Mouse (Mus musculus): Measurements from ENCODE around the gene Tas2r143.

Tas2r143 gene

GRCm38 (mm10) chr6:42398998-42399397, 1.0 kb upstream of the Tas2r143 start:
- DNase-seq = no peak

GRCm38 (mm10) chr6:42405134-42405533, 5.1 kb downstream of the Tas2r143 start, which contains the start of gene Tas2r135:
Gene Tas2r135, plus strand, starts transcription at chr6:42405434.
- no peak for DNase-seq

- no peak for DNase-seq
Observed at GRCm38 (mm10) chr6:42419443-42419842, 19.4 kb downstream of the Tas2r143 start.

- DNase-seq = no peak
Observed at GRCm38 (mm10) chr6:42421439-42421838, 21.4 kb downstream of the Tas2r143 start.

- no peak for DNase-seq
Observed at GRCm38 (mm10) chr6:42424472-42424871, 24.4 kb downstream of the Tas2r143 start.

GRCm38 (mm10) chr6:42426337-42426736, 26.3 kb downstream of the Tas2r143 start:
- DNase-seq = no peak

GRCm38 (mm10) chr6:42433554-42433953, 33.5 kb downstream of the Tas2r143 start:
- no peak for DNase-seq

GRCm38 (mm10) chr6:42434446-42434845, 34.4 kb downstream of the Tas2r143 start, which contains the start of gene Tas2r126:
Gene Tas2r126, plus strand, starts transcription at chr6:42434535.
- no peak for DNase-seq

- DNase-seq = no peak
Observed at GRCm38 (mm10) chr6:42435490-42435889, 35.5 kb downstream of the Tas2r143 start.

GRCm38 (mm10) chr6:42441395-42441794, 41.4 kb downstream of the Tas2r143 start:
- DNase-seq = no peak

- no peak for DNase-seq
Observed at GRCm38 (mm10) chr6:42444491-42444890, 44.5 kb downstream of the Tas2r143 start.

- no peak for DNase-seq
Observed at GRCm38 (mm10) chr6:42447381-42447780, 47.3 kb downstream of the Tas2r143 start.

Measured in cerebellum, adult 18-20 months (tissue).